Mouse (Mus musculus) forebrain, embryonic 14.5 days (tissue): ENCODE data around the gene Iglon5. TPM values are rescaled to one million over a fixed set of nuclear protein-coding genes. Genes with fewer than 3 reads are reported as not detected.
A peak's percentile ranks its signal among the peaks of the same experiment; 100 is the strongest.

Source experiments
- ATAC-seq: fragments of 200-750 bp; cut with Nextera tagmentation; 2 replicates; pipeline ENCODE4 v1.8.0; 2017; ENCODE audit warnings: mild to moderate bottlenecking, moderate library complexity
- DNase-seq: peaks from one replicate; pipeline ENCODE4 v3.0.0-alpha.2; 2015; ENCODE audit warnings: low spot score
- H3K27ac ChIP-seq: fragments of 300-500 bp; sonication (generic); 2 replicates; pipeline ENCODE4 v1.5.1; 2014; ENCODE audit warnings: low read depth, mild to moderate bottlenecking, control low read depth, low read length, moderate library complexity
- H3K27me3 ChIP-seq: fragments of 300-500 bp; sonication (generic); replicated peaks from 2 replicates; pipeline ENCODE4 v1.6.1; 2014; ENCODE audit warnings: low read length, control low read depth, mixed read lengths; ENCODE audit not compliant: control insufficient read depth, insufficient read depth
- H3K36me3 ChIP-seq: fragments of 300-500 bp; sonication (generic); 2 replicates; pipeline ENCODE4 v1.6.1; 2014; ENCODE audit warnings: low read length, control low read depth; ENCODE audit not compliant: control insufficient read depth, insufficient read depth
- H3K4me1 ChIP-seq: fragments of 300-500 bp; sonication (generic); 2 replicates; pipeline ENCODE4 v1.6.1; 2014; ENCODE audit warnings: antibody characterized with exemption, low read length, control low read depth; ENCODE audit not compliant: control insufficient read depth, insufficient read depth
- H3K4me2 ChIP-seq: fragments of 300-500 bp; sonication (generic); 2 replicates; pipeline ENCODE4 v1.6.1; 2014; ENCODE audit warnings: mild to moderate bottlenecking, control low read depth, low read length
- H3K4me3 ChIP-seq: fragments of 300-500 bp; sonication (generic); 2 replicates; pipeline ENCODE4 v1.5.1; 2014; ENCODE audit warnings: low read depth, low read length, control low read depth
- H3K9ac ChIP-seq: fragments of 300-500 bp; sonication (generic); 2 replicates; pipeline ENCODE4 v1.6.1; 2014; ENCODE audit warnings: mild to moderate bottlenecking, low read length, control low read depth, moderate library complexity
- H3K9me3 ChIP-seq: fragments of 300-500 bp; sonication (generic); replicated peaks from 2 replicates; pipeline ENCODE4 v1.6.1; 2016; ENCODE audit warnings: low read length, control low read depth, mixed read lengths; ENCODE audit not compliant: control insufficient read depth
- WGBS: fragments of 180-500 bp; shearing (Covaris S2); extraction: QIAGEN DNeasy Blood & Tissue Kit; methylation state at CpG from one replicate; pipeline ENCODE4 v1.1.7; 2014; 5-methylcytosine and 5-hydroxymethylcytosine counted together
- microRNA-seq: library from miRNA; unstranded; fragments of <30 nt; microRNA quantifications from one replicate; pipeline ENCODE4, GENCODE M21; 2016
- polyA plus RNA-seq: library from polyadenylated mRNA; unstranded; fragments of >200 nt; fragmentation: Nextera tagmentation; extraction: Ambion mirVana; gene quantifications from 2 replicates; pipeline ENCODE4 v1.2.1, GENCODE M21; 2014

Gene Iglon5
- polyA plus RNA-seq, 1 experiment from 2014 or later: 5.1 TPM

DNA sequence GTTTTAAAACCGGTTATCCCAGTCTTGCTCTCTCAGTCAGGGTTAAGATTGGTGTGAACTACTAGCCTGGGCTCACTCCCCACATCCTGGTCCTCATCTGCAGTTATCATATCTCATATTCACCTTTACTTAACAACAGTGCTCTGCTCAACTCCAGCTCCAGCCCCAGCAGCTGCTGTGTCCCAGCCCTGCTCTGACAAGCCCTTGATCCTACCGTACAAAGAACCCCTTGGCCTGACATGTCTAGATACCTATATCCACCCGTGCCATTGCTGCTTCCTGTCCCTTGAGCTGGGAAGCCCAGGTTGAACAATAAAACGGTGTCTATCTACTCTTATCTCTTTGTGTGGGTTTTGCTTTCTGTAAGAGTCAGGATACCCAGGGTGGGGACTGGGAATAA, 60.4 kb downstream of the Iglon5 start:
- ATAC-seq (no peak), DNase-seq (no peak)
- no peak overlapping the region for H3K27ac ChIP-seq
- H3K27me3 ChIP-seq: no peaks in the 10 kb centered on the region
- no peaks in the 10 kb centered on the region for H3K36me3 ChIP-seq
- H3K9me3 ChIP-seq: no peaks in the 10 kb centered on the region
- H3K4me1 ChIP-seq: no peaks in the 10 kb centered on the region
- no peak overlapping the region for H3K4me3 ChIP-seq
- no peak overlapping the region for H3K4me2 ChIP-seq
- H3K9ac ChIP-seq: no peak overlapping the region
- WGBS: 58% methylated on average over 4 of the region's 4 CpGs

DNA sequence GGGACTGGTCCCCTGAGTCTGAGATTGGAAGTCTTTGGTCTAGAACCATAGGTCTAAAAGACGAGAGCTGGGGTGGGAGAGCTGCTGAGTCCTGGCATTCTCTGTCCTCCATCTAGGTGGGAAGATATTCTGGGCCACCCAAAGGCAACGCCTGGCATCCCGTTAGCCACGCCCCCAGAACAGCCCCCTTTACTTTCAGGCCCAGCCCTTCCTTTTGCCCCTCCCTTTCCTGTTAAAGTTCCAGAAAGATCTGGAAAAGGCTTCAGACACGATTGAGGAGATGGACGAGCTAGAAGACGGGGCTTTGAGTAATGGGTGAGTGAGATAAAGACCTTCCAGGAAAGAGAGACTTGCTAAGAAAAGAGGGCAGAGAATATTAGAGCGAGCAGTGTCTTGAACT, 62.5 kb downstream of the Iglon5 start, which contains the start of gene Lim2:
TSS of gene Lim2 (plus strand) at position 265 of the 400 bp plus-strand sequence.
- no peak for ATAC-seq
- Histone ChIP-seq H3K9ac (no peak within 1 kb of the TSS), H3K36me3 (no peaks in the 10 kb centered on the region), H3K27ac (no peak within 1 kb of the TSS), H3K4me3 (no peak within 1 kb of the TSS), H3K9me3 (no peaks in the 10 kb centered on the region), H3K4me1 (no peaks in the 10 kb centered on the region), H3K27me3 (no peaks in the 10 kb centered on the region), H3K4me2 (no peak within 1 kb of the TSS)
- 83% methylated on average over 8 of the region's 8 CpGs for WGBS
- no peak for DNase-seq

- Histone ChIP-seq H3K27me3 (no peaks in the 10 kb centered on the region), H3K27ac (no peak overlapping the region), H3K9me3 (no peaks in the 10 kb centered on the region), H3K4me1 (no peaks in the 10 kb centered on the region), H3K4me2 (no peak overlapping the region), H3K4me3 (no peak overlapping the region), H3K36me3 (no peaks in the 10 kb centered on the region), H3K9ac (no peak overlapping the region)
- DNase-seq (no peak), ATAC-seq (no peak)
- 59% methylated on average over 3 of the region's 3 CpGs for WGBS
Observed at GRCm38 (mm10) chr7:43423991-43424625, 65.8 kb downstream of the Iglon5 start.

GRCm38 (mm10) chr7:43422995-43423617, 66.8 kb downstream of the Iglon5 start:
- Histone ChIP-seq H3K4me1 (no peaks in the 10 kb centered on the region), H3K4me3 (no peak overlapping the region), H3K4me2 (no peak overlapping the region), H3K27ac (no peak overlapping the region), H3K9me3 (no peaks in the 10 kb centered on the region), H3K27me3 (no peaks in the 10 kb centered on the region), H3K9ac (no peak overlapping the region), H3K36me3 (no peaks in the 10 kb centered on the region)
- ATAC-seq (peak; percentile 94), DNase-seq (peak; percentile 78)
- 8% methylated on average over 11 of the region's 11 CpGs for WGBS

Small RNA genes lying within 50 kb of the gene (microRNA-seq; reads per million reads assigned to microRNA genes)
- 0.66 reads per million for gene Mir7051

Other genes starting within 250 kb of the Iglon5 start
- 22.3 and 24.6 TPM in 2 replicates for gene Zfp715, start 176.8 kb downstream of the Iglon5 start, polyA plus RNA-seq
- gene Siglecf, start 138.7 kb downstream of the Iglon5 start, polyA plus RNA-seq: 0.10 TPM in 1 of 2 replicates, not detected in the other
- 0.09 TPM in 1 of 2 replicates, not detected in the other for gene Siglecg, start 81.9 kb downstream of the Iglon5 start, polyA plus RNA-seq
- gene Lim2, start 62.4 kb downstream of the Iglon5 start, polyA plus RNA-seq: not detected in 2 replicates
- gene Nkg7, start 53.0 kb downstream of the Iglon5 start, polyA plus RNA-seq: not detected in 2 replicates
- not detected in 2 replicates for gene Cldnd2, start 49.3 kb downstream of the Iglon5 start, polyA plus RNA-seq
- 156 and 182 TPM in 2 replicates for gene Etfb, start 46.0 kb downstream of the Iglon5 start, polyA plus RNA-seq
- gene Gm45233, start 45.9 kb downstream of the Iglon5 start, polyA plus RNA-seq: not detected in 2 replicates
- 3.2 and 6.5 TPM in 2 replicates for gene Vsig10l, start 26.9 kb downstream of the Iglon5 start, polyA plus RNA-seq
- gene 4931406B18Rik, start 15.9 kb upstream of the Iglon5 start, polyA plus RNA-seq: not detected in 2 replicates
- gene Cd33, start 54.4 kb upstream of the Iglon5 start, polyA plus RNA-seq: 0.61 and 1.2 TPM in 2 replicates
- 7.6 and 9.0 TPM in 2 replicates for gene Zfp658, start 72.2 kb upstream of the Iglon5 start, polyA plus RNA-seq
- 18.8 and 21.5 TPM in 2 replicates for gene Zfp719, start 89.5 kb upstream of the Iglon5 start, polyA plus RNA-seq
- 0.47 and 0.53 TPM in 2 replicates for gene Zfp819, start 117.1 kb upstream of the Iglon5 start, polyA plus RNA-seq
- gene Ceacam18, start 144.6 kb upstream of the Iglon5 start, polyA plus RNA-seq: not detected in 2 replicates
- gene Siglece, start 170.1 kb upstream of the Iglon5 start, polyA plus RNA-seq: 0.19 and 0.42 TPM in 2 replicates
- gene Ctu1, start 181.9 kb upstream of the Iglon5 start, polyA plus RNA-seq: 18.9 and 20.6 TPM in 2 replicates
- gene Klk14, start 200.3 kb upstream of the Iglon5 start, polyA plus RNA-seq: not detected in 2 replicates
- gene Klk13, start 222.5 kb upstream of the Iglon5 start, polyA plus RNA-seq: not detected in 2 replicates